Mouse (Mus musculus): ENCODE results near the gene Iqsec1. TPM values are rescaled to one million over a fixed set of nuclear protein-coding genes. Genes with fewer than 3 reads are reported as not detected.

Iqsec1 gene
- total RNA-seq, 2 experiments from 2014 or later = 207 to 221 TPM

DNA sequence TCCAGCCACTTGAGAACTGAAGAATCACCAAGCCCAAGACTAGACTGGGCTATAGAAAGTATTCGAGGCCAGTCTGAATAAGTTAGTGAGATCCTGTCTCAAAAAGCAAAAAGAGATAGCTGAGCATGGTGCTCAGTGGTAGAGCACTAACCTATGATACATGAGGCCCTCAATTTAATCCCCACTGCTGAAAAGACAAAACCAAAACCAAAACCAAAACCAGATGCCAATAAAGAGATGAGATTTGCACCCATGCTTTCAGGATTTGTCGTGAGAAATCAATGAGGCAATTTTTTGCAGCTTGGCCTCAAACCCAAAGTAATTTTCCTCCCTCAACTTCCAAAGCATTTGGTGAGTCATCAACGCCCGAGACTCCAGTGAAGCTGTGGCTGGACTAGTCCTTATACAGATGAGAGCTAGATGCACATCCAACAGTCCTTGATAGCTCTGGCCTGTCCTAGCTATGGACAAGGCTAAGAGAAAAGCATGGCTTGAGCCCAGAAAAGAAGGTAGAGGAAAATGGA lies 239.0 kb downstream of the Iqsec1 start:
- DNase-seq (ENCODE audit: extremely low spot score in 1 of 2, low spot score in 2 of 2) = no peak
- intact Hi-C loops (cut with DNase I) = loop anchor here (5.0 kb wide), 1 partner anchor 48 kb away; no protein-coding TSS in a partner anchor

DNA sequence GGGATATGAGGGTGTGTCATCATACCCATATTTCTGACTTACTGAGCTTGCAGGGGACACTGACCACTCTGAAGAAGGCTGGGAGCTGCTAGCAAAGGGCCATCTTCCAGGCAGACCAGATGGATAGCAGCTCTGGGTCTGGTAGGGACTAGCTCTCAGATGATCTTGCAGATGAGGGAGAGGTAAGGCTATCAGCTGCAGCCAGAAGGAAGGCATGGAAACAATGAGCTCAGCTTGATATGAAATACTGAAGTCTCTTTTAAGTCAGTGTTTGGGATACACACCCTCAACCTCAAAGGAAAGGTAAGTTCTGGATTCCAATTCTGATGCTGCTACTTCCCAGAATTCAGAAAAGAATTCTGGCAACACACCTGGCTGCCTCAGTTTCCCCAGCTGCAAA lies 239.5 kb downstream of the Iqsec1 start:
- intact Hi-C loops (cut with DNase I) = loop anchor here (5.0 kb wide), 1 partner anchor 48 kb away; no protein-coding TSS in a partner anchor
- DNase-seq (ENCODE audit: extremely low spot score in 1 of 2, low spot score in 2 of 2) = no peak

DNA sequence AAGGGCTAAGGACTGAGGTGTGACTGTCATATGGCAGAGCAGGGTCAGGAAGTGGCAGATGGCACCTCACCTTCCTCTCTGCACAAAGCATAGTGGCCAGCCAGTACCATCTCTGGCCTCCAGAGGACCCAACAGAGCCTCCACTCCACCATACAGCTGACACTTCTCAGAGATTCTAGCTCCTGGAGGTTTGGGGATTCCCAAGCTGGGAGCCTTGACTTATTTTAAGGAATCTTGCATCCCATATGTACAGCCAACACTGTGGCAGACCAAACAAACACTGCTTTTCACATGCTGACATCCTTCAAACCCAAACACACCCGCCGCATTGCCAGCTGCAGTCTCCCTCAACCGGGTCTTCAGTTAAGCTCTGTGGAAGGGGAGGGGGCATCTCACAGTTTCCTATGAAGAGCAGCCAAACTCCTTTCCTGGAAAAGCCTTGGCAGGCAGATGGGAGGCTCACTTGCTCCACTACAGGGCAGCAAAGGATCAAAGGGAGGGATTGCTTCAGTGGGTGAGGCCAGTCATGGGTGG lies 242.1 kb downstream of the Iqsec1 start:
- peak; percentile 44 to 49 for DNase-seq (ENCODE audit: extremely low spot score in 1 of 2, low spot score in 2 of 2)
- intact Hi-C loops (cut with DNase I) = loop anchor here (5.0 kb wide), 1 partner anchor 51 kb away; no protein-coding TSS in a partner anchor

DNA sequence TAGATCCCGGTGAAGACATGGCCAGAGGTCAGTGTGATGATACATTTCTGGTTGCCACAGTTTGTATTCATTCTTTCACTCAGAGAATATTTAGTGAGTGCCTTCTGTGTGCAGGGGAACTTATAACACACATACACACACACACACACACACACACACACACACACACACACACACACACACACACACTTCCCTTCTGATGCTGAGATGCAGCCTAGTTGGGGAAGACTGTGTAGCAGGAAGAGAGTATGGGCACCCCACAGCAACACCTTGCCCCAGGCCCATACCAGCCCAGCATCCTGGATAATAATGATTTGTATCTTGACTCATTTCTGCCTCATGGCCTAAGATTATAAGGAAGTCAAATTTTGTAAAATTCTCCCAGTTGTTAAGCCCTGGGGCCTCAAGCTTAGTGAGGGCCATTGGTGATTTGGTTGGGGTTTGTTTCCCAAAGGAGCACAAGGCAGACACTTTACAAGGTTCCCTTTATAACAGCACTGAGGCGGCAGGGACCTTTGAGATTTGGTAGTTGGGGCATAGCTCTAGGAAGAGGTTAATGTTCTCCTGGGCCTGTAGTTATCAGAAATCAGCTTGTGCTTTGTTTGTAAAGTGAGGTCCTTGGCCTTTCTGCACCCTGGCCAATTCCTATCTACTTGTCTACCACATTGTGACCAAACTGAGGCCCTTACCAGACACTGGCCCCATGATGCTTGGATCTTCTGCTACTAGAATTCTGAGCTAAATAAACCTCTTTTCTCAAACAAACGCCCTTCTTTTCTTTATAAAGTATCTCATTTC lies 242.9 kb downstream of the Iqsec1 start:
- DNase-seq (ENCODE audit: extremely low spot score in 1 of 2, low spot score in 2 of 2) = no peak
- intact Hi-C loops (cut with DNase I) = loop anchor here (5.0 kb wide), 1 partner anchor 52 kb away; no protein-coding TSS in a partner anchor

DNA sequence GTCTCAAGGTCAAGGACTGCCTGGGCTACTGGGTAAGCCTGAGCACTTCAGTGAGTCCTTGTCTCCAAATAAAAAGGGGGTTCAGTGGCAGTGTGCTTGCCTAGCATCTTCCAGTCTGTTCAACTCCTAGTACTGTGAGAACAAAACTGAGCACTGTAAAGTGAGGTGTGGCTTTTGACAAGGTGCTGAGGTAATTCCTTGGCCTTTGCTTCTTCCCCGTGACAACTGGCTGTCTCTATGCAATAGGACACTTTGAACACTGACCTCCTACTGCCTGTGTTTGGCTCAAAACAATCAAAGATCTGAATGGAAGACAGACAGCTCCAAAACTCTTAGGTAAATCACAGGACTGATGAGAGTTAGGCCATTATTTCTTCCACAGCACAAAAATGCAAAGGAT lies 246.0 kb downstream of the Iqsec1 start:
- intact Hi-C loops (cut with DNase I) = no loop called here
- no peak for DNase-seq (ENCODE audit: extremely low spot score in 1 of 2, low spot score in 2 of 2)

DNA sequence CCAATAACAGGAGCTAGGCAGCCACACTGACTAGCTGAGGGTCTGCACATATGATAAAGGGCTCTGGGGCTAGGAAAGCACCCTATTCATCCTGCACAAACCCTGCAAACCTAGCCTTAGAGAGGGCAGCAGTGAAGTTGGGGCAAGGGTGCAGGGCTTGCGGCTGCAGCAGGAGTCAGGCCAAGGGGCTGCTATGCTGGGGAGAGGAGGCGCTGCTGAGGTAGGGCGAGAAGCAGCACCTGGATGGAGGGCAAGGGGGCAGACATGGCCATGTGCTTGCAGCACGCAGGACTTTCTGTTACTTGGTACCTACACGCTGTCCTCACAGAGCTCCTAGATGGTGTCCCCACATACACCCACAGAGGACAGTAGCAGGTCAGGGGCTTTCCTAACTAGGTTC lies 246.8 kb downstream of the Iqsec1 start:
- no peak for DNase-seq (ENCODE audit: extremely low spot score in 1 of 2, low spot score in 2 of 2)
- intact Hi-C loops (cut with DNase I) = no loop called here

DNA sequence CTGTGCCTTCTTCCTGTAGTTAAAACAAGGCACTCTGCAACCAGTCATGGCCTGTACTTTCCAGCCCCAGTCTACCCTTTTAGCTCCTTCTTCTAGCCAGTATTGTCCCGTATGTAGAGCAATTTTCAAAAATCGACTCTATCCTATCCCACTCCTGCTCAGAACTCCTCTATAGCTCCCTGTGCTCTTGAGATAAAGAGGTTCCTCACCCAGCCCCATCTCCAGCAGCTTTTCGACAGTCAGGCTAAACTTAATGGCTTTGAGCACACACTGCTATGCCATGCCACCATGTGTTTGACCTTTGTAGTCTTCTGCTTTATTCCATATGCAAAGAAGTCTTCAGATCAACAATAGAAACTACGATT lies 247.4 kb downstream of the Iqsec1 start:
- no peak for DNase-seq (ENCODE audit: extremely low spot score in 1 of 2, low spot score in 2 of 2)
- intact Hi-C loops (cut with DNase I) = no loop called here

DNA sequence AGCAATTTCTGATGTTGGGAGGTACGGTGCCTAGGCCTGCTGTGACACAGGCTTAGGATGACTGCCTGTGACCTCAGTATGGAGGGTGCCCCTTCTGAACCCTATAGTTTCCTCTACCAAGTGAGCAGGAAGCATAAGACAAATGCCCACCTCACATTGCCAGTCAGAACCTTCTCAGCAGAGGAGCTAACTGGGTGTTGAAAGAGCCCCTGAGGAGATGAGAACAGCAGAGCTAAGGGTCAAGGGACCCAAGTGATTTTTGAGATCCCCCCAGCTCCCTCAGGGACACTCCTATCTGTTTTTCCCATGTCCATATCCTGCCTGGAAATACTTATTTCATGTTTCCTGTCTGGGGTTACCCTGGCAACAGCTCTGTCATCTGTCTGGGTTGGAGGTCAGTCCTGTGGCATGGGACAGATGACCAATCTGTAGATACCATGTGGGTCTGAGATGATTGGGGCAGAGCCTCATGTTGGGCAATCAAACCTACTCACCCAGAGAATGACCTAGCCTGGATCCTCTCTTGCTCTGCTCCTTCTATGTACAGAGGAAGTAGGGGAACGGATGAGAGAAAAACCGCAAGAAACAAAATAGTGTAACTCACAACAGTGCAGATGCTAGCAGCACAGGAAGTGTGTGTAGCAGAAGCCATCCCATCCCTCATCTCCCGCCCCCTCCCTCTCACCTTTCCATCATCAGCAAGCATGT lies 248.0 kb downstream of the Iqsec1 start:
- intact Hi-C loops (cut with DNase I) = no loop called here
- DNase-seq (ENCODE audit: extremely low spot score in 1 of 2, low spot score in 2 of 2) = no peak

DNA sequence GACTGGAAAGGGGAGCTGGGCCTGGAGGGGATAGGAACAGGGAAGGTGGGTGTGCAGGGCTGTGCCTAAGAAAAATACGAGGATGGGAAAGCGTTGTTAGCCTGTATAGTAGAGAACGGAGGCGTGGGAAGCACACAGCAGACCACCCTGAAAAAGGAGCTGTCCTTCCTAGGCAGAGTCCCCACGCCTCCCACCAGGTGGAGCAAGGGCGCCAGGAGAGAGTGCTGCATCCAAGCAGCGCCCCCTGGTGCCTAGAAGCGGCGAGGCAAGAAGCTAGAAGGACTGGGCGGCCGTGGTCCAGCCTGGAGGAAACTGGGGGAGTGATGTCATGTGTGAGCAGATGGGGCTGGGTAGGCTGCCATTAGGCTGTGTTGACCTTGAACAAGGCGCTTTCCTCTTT lies 251.1 kb downstream of the Iqsec1 start:
- intact Hi-C loops (cut with DNase I) = loop anchor here (5.0 to 10.0 kb wide), 2 partner anchors 80 to 407 kb away; no protein-coding TSS in a partner anchor
- peak; percentile 85 to 94 for DNase-seq (ENCODE audit: extremely low spot score in 1 of 2, low spot score in 2 of 2)

DNA sequence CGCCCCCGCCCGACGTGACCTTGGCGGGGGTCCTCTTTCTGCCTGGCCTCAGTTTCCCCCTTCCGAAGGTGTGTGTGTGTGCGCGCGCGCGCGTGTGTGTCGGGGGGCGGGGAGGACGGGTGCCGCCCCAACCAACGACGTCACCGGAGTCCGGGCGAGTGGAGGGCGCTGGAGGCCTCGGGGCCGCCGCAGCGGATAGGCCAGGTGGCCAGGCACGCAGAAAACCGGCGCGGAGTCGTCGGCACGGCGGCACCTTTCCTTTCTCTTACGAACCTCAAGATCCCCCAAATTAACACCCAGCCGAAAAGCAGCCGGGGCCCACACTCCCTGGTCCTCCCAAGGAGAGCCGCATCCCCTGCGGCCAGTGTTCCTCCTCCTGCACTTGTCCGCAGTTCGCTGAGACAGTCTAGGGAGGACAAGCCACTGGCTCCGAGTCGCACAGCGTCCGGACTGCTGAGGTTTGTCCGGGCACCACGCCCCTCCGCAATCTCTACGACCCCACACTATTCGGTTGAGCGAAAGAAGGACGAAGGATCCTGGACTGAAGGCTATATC lies 251.7 kb downstream of the Iqsec1 start:
- peak in 1 of 2 experiments; percentile 80 for DNase-seq (ENCODE audit: extremely low spot score in 1 of 2, low spot score in 2 of 2)
- intact Hi-C loops (cut with DNase I) = loop anchor here (5.0 to 10.0 kb wide), 2 partner anchors 81 to 408 kb away; no protein-coding TSS in a partner anchor

DNA sequence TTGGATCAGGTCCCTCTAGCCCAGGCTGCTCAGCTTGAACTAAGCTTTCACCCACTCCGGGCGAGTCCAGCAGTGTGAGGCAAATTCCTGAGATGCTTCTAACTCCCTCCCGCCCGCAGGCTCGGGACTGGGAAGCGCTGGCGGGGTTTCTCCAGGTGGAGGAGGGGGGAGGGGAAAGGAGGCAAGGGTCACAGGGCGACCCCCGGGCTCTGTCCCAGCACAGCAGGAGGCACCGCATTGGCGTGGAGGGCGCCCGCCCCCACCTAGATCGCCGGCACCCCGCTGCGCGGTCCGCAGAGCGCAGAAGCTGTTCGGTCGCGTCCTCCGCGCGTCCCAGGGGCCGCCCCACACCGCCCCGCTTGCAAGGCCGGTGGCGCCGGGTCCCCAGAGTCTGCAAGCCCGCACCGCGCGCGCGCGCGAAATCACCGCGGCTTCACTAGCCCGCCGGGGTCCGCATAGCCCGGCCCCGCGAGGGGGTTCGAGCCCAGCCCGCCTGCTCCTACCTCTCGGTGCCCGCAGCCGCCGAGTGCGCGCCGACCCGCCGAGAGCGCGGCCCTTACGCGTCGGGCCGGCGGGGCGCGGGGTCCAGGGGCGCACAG lies 252.3 kb downstream of the Iqsec1 start:
- intact Hi-C loops (cut with DNase I) = loop anchor here (5.0 to 10.0 kb wide), 2 partner anchors 81 to 409 kb away; no protein-coding TSS in a partner anchor
- peak in 1 of 2 experiments; percentile 79 for DNase-seq (ENCODE audit: extremely low spot score in 1 of 2, low spot score in 2 of 2)

DNA sequence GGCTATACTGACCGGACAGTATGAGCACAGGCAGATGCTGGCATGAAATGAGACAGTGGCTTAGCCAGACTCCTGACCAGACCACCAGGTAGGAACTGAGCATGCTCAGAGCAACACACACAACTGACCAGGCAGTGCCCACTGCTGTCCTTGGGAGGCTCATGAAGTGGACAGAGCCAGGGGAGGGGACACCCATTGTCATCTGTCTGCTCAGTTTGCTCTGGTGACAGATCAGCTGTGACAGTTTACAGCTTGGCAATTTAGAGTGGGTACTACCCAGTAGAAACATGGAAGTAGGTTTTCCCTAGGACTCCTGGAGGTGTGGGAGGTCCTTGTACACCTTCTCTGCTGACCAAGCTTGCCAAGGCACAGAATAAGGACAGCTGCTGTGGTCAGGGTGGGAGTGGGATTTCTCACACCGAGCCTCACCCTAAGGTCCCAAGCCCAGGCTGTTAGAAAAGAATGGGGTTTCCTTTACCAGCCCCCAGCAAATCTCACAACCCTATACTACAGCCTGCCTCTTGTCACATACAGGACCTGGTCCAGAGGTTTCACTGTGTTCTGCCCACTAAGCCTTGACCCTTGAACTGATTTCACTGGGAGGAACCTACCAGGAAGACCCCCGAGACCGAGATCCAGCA lies 253.0 kb downstream of the Iqsec1 start:
- no peak for DNase-seq (ENCODE audit: extremely low spot score in 1 of 2, low spot score in 2 of 2)
- intact Hi-C loops (cut with DNase I) = loop anchor here (5.0 to 10.0 kb wide), 2 partner anchors 82 to 409 kb away; no protein-coding TSS in a partner anchor

DNA sequence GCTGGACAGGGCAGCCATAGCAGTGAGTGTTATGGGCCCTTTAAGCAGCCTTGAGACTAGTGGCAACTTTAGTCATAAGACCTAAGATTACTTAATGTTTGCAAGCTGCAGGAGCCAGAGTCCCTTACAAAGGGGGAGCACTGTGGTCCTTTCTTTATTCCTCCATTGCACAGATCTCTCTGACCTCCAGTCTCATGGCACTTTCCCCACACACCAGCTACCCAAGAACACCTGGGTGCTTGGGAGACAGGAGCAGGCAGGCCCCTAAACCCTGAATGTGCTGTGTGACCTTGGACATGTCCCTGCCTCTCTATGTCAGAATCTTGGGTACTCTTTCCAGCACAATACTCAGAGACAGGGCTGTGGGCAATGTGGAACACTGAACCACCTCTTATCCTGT lies 253.7 kb downstream of the Iqsec1 start:
- intact Hi-C loops (cut with DNase I) = loop anchor here (5.0 to 10.0 kb wide), 2 partner anchors 82 to 410 kb away; no protein-coding TSS in a partner anchor
- DNase-seq (ENCODE audit: extremely low spot score in 1 of 2, low spot score in 2 of 2) = no peak

DNA sequence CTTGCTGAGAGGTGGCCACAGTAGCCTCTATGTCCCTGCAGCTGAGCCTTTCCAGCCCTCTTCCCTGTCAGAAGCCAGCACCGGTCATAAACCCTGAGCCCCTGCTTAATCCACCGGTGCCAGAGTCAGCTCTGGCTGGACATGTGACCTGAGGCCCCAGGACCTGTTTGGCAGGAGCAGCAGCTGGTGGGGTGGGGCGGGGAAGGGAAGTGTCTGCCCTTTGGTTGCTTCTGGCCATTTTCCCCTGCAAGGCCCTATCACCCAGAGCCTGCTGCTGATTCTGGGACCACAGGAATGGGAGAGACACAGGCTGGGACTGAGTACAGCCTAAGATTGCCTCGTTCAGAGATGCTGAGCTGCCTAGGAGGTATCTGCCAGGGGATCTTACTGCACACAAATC lies 257.2 kb downstream of the Iqsec1 start:
- intact Hi-C loops (cut with DNase I) = loop anchor here (2.0 to 10.0 kb wide), 2 partner anchors 125 to 413 kb away; no protein-coding TSS in a partner anchor
- DNase-seq (ENCODE audit: extremely low spot score in 1 of 2, low spot score in 2 of 2) = no peak

DNA sequence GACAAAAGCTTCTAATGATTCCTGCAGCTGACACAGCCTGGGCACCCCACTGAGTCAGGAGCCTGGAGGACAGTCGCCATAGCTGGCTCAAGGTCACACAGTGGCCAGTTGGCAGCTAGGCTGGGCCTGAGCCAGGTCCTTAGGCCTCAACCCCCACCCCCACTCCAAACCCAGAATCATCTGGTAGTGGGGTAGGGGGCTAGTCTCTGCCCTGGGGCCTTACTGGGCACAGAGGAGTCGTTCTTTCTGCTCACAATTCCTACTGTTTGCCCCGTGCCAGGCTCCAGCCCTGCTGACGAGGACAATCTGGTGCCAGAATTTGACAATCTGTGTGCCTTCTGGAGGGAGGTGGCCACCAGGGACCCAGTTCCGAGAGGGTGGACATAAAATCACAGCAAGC lies 258.7 kb downstream of the Iqsec1 start:
- intact Hi-C loops (cut with DNase I) = loop anchor here (2.0 to 10.0 kb wide), 3 partner anchors 78 to 415 kb away; no protein-coding TSS in a partner anchor
- no peak for DNase-seq (ENCODE audit: extremely low spot score in 1 of 2, low spot score in 2 of 2)

DNA sequence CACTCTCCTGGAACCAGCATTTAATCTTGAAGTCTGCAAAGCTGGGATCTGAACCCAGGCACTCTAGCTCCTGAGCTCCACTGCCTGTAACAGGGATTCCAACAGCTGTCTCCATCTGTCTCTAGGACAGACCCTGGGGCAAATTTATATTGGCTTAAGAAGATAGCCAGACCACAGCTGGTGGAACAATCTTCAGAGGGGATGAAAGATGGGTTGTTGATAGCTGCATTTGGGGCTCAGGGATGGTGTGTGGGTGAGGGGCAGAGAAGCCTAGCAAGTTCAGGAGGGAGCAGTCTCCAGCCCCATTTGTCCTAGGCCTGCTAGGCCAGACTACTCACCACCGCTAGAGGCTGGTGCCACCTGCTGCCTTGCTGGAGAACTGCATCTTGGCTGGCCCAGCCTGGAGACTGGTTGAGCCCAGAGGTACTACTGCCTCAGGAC lies 260.0 kb downstream of the Iqsec1 start:
- intact Hi-C loops (cut with DNase I) = loop anchor here (5.0 kb wide), 1 partner anchor 76 kb away; no protein-coding TSS in a partner anchor
- peak; percentile 69 to 86 for DNase-seq (ENCODE audit: extremely low spot score in 1 of 2, low spot score in 2 of 2)

DNA sequence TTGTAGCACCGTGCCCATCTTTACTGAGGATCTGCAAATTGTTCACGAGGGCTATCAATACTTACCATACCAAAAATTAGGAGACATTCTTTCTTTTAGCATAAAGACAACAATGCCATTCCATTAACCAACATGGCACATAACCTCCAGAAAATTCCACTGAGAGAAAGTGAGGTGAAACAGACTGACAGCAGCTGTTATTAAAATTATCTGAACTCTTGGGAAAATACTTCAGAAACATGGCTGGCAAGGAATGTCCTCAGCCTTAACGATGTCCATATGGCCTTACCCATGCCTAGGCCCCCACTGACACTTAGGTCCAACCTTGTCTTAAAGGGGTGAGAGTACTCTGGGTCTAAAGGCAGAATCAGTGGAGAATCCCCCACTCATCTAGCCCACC lies 260.7 kb downstream of the Iqsec1 start:
- no peak for DNase-seq (ENCODE audit: extremely low spot score in 1 of 2, low spot score in 2 of 2)
- intact Hi-C loops (cut with DNase I) = loop anchor here (5.0 kb wide), 1 partner anchor 76 kb away; no protein-coding TSS in a partner anchor

DNA sequence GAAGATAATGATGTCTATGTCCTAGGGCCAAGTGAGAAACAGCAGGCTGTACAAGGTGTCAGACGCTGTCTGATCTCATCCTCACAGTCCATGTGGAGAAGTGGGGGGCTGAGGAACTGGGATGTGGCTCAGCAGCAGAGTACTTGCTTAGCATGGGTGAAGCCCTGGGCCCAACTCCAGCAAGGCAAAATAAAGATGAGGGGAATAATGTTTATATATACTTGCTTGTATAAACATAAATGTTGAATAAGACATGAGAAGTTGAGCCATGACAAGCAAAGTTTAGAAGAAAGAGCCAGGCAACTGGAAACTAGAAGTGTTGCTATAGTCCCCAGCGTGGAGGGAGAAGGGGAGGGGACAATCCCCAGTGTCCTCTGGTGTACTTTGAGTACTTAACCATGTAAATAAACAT lies 261.8 kb downstream of the Iqsec1 start:
- DNase-seq (ENCODE audit: extremely low spot score in 1 of 2, low spot score in 2 of 2) = no peak
- intact Hi-C loops (cut with DNase I) = loop anchor here (5.0 kb wide), 1 partner anchor 74 kb away; no protein-coding TSS in a partner anchor

Measured in left cerebral cortex, postnatal 10 days (tissue).